Mouse (Mus musculus): ENCODE data around the gene Gm10306.

Gm10306 gene

GRCm38 (mm10) chr4:94605591-94605990, 49.2 kb downstream of the Gm10306 start:
- no peak for DNase-seq (ENCODE audit: low spot score in 2 of 2)
